Mouse (Mus musculus) ES-CJ7 (cell line): ENCODE measurements at regions not wholly inside any gene's neighbourhood (a gene's known extent, or its start where the extent isn't known, plus 50 kb on each side); places are given as distances from the start of the nearest gene placed in this dataset.

Experiments
- DNase-seq: peaks from one replicate; pipeline ENCODE4 v3.0.0; 2011; ENCODE audit warnings: low read depth, low spot score

DNA sequence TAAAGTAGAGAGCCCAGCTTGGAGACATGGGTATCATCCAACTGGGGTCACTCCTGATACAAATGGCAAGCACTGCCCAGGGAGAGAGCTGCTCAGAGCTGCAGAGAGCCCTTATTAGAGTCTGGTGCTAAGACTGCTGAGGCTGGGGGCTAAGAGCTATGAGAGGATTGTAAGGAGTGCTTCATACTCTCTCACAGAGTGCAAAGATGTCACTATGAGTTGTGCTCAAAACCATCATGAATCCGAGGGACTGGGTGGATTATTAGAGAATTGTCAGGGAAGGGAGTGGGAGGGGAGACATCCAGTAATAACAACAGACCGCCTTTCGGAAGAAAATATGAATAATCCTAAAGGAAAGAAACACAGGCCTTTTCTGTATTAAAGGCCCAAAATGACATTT lies 107.2 kb upstream of the Fat1 start:
- no peak for DNase-seq

DNA sequence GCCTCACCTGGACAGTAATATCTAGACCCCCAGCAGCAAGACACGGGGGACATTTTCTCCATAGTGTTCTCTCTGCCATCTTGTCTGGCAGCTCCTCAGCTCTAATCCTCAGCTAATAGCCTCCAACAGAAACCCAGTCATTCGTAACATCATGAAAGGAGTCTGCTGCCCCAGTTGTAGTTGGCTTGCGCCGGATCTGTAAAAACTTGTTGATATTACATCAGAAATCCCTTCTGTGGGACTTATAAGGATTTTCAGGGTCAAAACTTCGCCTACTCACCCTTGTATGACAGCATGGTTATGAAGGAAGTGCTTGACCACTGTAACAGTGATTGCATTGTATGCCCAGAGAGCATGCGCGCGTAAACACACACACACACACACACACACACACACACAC lies 96.8 kb upstream of the Fat1 start:
- DNase-seq = no peak

DNA sequence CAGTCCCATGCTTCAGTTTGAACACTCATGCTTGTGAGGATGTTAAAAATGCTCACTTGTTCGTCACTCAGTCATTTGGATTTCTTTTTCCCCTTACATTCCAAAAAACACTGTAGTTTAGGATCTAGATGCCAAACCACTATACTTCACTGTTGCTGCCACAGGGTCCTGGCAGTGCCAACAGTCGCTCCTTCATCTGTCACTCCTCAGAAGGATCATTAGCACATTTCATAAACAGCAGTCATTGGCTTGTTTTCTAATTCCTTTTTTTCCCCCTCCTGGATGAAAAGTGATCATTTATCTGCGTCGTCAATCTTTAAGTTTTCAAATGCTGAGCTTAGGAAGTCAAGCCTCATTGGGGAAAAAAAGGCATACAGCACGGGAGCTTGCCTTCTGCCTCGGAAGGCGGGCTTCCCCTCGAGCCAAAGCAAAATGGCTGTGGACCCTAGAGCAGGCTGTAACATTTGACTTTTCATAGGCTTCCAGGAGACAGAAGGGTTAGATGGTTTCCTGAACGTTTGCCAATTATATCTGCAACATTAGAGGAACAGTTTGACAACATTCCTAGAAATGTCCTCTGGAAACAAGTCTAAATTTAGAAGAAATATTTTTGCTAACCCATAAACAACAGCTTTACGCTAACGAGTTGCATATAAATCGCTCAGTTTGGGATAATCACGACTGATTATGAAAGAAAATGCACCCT lies 95.6 kb upstream of the Fat1 start:
- no peak for DNase-seq

DNA sequence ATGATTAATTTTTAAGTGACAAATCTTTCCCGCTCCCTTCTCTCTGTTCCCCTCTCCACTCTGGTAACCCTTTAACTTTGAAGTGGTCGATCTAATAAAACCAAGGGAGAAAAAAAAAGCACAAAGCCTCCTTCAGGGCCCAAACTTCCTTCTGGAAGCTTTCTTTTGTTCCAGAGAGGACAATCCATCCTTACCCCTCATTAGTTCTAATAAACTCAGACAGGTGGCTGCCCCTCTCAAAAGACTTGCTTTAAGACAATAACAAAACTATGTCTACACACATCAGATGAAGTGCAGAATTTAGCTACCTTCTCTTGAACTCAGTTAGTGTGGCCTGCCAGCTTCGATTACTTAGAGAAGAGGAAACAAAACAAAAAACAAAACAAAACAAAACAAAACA lies 94.6 kb upstream of the Fat1 start:
- DNase-seq = no peak

DNA sequence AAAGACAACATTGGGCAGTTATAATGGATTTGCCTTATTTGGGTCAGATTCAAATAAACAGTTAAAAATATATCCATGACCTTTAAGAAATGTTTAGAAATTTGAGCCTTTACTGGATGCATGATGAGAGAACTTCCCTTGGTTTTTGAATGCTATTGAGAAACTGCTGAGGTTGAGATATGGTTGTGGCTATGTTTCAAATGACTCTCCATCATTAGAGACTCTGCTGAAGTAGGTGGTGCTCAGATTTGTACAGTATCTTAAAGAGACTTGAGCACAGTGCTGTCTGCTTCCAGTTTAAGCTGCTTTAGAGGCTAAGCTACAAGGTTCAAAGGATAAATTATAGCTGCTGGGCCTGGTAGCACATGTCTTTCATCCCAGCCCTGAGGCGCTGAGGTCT lies 90.9 kb upstream of the Fat1 start:
- DNase-seq = no peak

DNA sequence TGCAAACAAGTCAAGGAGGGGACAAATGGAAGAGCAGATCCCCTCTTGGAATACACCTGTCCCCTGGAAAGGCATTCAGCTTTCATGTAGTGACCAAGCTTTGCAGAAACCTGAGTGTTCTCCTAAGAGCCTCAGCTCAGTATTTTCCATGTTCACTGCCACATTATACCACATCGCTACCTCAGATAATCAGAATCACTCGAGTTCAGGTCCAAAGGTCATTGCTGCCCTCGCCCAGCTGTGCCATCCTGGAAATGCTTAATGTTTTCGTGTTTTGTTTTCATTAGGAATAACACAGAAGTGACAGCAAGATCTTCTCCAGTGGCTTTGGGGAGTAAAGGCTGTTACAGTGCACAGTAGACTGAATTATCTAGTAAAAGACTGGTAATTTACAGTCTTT lies 83.0 kb upstream of the Fat1 start:
- DNase-seq = no peak

DNA sequence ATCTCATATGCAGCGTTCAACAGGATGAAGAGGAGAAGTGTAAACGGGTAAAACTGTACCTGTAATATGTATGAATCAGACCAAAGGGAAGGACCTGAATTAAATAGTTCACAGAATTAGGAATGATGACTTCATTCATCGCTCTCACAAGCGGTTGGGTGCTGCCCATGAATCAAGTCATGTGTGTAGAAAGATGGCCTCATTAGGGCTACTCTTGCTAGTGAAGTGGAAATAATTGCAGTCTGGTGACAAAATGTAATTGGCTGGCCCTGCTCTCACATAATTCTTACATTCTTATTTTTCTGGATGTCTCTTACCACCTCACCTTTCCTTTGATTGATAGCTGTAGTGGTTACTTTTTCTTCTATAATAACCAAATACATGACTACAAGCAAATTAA lies 80.1 kb upstream of the Fat1 start:
- no peak for DNase-seq

DNA sequence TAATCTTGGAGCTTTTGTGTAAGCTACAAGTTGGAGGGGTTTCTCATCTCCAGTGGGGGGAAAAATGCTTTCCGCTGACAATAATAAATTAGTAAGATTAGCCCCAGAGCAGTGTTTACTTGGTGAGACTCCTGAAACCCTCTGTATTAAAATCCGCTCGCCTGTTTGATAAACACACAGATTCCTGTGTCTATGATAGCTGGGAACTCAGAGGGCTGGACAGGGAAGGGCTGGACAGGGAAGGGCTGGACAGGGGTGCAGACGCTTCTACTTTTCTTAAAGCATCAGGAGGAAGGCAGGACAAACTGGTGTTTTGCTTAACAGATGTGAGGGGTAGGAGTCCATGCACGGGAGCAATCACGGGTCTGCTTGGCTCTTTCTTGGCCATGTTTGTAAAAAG lies 68.0 kb upstream of the Fat1 start:
- no peak for DNase-seq

DNA sequence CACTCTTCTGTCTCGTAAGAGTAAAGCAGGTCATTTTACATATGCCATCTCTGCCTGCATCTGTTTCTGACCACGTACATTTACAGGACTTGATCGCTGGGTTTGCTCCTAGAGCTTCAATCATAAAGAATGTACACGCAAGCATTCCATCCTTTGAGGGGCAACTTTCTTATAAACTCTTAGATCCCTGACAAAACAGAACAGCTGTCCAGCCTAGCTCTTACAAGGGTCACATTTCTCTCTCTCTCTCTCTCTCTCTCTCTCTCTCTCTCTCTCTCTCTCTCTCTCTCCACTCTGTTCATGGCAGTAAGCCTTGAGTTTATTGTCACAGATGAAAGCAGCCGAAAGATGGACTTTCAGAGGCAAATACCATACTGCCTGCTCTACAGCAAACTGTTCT lies 67.6 kb upstream of the Fat1 start:
- no peak for DNase-seq

DNA sequence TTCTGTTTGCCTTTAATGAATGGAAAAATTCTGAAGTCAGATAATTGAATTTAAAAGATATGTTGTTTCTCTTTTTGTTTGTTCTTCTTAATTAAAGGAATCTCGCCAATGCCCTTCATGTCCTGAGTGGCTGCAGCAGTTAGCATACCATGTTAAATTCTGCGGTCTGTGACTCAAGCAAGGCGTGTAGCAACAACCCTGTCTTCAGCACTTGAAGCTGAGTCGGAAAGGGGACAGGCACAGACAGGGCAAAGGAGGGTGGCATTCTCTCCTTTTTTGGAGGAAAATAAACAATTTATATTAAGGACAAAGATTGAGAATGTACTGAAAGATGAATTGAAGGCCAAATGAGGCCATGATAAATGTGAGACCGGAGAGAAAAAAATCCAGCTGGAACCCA lies 58.2 kb upstream of the Fat1 start:
- no peak for DNase-seq

DNA sequence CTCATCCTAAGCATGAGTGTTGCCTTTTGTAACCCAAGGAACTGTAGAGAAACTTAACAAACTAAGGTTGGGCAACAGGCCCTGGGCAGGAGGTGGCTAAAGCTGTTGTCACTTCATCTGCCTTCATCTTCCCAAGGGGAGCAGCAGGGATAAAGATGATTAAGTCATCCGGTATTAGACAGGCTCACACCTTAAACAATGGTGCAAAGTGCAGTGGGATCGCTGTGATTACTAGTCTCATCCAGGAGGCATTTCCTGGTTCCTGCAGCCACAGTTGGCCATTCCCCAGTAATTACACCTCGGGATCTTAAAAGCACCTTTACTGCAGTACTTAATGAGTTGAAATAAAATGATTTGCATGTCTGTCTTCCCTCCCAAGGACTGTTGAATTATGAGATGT lies 57.0 kb upstream of the Fat1 start:
- no peak for DNase-seq

DNA sequence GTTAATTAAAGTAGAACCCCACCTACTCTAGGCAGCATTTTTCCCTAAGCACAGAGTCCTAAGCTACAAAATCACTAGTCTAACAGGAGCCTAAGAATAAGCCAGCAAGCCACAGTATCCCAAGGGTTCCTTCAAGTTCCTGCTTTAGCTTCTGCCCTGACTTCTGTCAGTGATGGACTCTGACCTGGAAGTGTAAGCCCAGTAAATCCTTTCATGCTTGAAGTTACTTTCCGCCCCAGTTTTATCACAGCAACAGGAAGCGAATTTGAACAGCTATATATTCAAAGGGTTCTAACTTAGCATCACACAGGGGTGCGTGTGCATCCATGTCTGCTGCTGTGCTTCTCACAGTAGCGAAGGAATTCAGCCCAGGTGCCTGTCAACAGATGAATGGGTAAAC lies 56.1 kb upstream of the Fat1 start:
- no peak for DNase-seq

DNA sequence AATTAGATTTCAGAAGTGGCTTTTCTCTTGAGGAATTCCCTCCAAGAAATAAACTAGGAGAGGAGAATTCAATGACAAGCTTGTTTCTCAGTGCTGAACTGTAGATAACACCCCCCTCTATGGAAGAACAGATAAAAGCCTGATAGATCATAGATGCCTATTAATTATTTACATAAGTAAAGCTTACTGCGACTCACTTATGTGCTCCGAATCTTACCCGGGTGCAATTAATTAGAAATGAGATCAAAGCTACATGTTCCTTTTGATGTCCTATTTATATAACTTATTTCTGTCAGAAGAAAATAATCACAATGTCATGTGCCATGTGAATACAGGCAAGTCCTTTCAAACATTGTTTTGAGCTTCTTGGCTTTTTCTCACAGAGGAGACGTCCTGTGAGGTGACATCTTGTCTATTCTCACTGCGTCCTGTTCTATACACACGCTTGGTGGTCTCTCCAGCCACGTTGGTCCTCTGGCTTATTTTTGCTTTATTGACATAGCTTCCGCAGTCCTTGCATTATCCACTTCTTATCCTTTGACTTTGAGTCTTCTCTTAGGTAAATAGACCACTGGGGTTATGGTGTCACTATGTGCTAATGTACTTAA lies 50.7 kb upstream of the Fat1 start:
- no peak for DNase-seq
